Mouse (Mus musculus) layer of hippocampus, adult 9-10 months (tissue): ENCODE results near the gene Tmem268.

Source experiments
- DNase-seq: peaks from one replicate; pipeline ENCODE4 v3.0.0; 2022; ENCODE audit warnings: low spot score

Gene Tmem268

DNA sequence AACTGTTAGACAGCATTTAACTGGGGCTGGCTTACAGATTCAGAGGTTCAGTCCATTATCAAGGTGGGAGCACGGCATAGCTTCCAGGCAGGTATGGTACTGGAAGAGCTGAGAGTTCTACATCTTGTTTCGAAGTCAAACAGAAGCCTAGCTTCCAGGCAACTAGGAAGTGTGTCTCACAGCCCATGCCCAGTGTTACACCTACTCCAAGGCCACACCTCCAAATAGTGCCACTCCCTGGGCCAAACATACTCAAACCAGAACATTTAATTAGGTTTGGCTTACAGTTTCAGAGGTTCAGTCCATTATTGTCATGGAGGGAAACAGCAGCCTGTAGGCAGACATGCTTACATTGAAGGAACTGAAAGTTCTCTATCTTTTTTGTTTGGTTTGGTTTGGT, 3.5 kb upstream of the Tmem268 start:
- no peak for DNase-seq

DNA sequence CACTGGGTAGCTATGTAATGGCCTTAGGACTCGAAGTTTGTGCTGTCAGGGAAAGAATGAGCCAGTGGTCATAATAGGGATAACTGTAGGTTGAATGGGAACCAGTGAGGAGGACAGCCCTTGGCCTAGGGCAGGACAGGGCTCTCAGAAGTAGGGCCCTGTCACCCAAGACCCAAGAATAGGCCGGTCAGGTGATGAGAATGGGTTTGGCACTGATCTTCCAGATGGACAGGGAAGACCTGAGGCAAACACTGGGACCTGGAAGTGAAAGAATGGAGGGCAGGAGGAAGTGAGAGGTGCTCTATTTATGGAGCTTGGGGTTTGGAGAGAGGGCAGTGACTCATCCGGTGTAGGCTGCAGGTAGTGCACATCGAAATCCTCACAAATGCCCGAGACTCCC, 1.9 kb upstream of the Tmem268 start:
- DNase-seq: no peak

DNA sequence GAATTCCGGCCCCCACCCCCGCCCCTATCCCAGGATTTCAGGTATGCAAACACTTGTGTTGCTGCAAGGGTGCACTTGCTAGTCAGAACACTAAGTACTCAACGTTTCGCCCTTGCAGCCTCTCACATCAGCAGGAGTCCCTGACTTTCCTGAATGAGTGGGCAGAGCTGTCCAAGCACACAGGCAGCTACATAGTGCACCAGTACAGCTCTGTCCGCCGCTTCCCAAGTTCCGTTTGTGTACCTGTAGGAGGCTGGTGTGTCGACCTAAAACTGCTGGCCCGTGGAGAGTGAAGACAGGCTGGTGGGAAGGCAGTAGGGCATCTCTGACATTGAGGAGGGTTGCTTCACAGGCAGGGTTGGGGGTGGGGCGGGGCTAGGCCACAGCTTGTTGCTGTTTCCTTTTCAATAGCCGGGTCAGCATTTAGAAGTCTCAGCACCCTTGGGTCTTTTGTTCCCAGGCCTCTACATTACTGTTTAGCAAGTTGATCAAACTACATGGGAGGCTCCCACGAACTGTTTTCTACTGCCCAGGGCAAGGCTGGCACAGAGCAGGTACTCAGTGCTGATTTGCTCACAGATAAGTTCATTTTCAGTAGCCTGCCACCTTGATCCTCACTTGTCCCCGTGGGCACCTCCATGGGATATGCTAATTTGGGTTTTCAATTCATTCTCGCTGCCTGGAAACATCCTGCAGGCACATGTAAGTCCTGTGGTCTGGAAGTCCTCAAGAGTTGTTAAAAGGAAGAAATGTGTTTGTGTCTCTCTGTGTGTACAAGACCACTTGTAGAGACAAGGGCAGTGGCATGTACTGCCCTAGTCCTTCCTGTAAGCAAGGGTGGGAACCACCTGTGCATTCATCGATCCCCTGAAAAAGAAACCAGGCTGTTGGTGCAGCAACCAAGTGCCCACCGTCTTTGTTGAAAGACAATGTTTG, 1.2 kb upstream of the Tmem268 start:
- no peak for DNase-seq

DNA sequence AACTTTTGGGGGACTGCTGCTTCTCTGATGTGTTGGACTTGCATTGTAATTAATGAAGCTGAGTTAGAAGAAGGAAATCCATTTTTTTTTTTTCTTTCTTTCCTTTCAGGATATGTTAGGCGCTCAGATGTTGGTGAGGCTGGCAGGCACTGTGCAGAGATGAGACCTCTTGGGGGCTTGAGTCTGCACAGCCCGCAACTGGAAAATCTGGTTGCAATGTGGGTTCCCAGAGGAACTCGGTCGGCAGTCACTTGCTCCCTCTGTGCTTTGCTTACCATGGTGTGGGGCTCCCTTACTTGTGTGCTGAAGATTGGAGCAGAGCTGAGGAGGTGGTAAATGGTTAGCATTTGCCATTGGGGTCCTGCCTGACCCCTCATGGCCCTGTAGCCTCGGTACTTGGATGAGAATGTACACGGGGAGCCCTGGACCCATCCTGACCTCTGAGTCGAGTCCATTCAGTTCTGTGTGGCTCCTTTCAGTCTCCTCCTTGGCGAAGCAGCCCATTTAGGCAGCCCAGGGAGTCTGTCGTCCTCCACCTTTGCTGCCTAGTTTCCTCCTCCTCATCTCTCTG, 631 bp downstream of the Tmem268 start:
- DNase-seq: no peak

DNA sequence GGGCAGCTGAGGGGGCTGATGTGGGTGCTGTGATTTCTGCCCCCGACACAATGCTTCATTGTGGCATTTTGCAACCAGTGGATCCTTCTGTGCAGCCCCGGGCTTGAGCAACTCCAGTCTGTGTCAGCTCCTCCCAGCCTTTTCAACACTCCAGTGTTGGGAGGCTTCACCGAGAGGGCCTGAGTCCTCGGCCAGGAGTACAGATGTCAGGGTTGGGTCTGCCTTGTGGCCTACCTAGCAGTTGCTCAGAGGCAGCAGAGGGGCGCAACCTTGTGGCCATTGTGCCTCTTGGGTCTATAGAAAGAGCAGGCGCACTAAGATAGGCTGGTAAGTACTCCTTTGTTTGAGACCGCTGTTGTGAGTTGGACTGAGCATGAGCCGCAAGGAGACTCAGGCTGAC, 1.5 kb downstream of the Tmem268 start:
- DNase-seq: no peak

DNA sequence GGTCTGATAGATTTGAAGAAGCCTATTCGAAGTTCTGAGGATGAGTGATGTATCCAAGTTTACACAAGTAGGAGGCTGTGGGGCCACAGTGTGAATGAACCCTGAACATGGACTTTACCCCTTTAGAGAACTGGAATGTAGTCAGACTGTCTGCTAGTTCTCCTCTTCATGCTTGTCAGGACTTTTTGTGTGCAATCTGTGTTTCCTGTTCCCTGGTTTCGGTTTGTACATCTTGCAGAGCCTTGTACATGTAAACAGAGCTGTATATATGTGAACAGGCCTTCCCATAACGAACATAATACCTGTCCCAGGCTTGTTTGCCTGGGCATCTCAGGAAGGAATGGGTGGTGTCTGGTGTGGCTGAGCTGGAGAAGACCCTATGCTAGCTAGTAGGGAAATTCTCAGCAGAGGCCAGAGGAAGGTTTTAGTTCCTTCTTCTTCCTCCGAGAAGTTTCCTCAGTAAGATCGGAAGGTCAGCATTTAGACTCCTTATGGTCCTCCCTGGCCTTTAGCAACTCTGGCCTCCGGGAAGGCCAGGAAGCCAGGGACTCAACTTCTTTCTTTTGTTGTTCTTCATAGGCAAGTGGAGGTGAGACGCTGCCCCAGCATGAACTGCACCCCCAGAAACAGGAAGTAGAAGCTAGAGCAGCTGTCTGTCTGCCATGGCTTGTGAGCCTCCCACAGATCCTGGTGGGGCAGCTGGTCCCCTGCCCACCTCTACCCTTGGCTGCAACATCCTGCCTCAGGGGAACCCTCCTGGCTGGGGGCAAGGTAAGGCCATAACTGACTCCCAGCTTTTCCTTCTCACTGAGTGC, 3.5 kb downstream of the Tmem268 start:
- no peak for DNase-seq

DNA sequence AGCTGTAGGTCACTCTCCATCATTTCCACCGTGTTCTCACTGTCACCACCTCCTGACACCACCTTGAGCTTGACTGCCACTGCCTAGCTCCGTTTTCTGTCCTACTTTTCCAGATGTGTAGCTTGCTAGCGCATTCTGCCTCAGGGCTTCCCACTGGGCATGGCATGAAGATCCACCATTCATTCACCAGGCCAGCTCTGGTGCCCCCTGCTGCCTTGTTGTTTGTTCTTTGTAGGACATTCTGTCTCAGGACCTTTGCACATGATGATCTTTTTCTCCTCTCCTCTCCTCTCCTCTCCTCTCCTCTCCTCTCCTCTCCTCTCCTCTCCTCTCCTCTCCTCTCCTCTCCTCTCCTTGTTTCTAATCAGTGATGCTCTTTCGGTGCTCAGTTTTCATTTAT, 4.2 kb downstream of the Tmem268 start:
- DNase-seq: no peak

DNA sequence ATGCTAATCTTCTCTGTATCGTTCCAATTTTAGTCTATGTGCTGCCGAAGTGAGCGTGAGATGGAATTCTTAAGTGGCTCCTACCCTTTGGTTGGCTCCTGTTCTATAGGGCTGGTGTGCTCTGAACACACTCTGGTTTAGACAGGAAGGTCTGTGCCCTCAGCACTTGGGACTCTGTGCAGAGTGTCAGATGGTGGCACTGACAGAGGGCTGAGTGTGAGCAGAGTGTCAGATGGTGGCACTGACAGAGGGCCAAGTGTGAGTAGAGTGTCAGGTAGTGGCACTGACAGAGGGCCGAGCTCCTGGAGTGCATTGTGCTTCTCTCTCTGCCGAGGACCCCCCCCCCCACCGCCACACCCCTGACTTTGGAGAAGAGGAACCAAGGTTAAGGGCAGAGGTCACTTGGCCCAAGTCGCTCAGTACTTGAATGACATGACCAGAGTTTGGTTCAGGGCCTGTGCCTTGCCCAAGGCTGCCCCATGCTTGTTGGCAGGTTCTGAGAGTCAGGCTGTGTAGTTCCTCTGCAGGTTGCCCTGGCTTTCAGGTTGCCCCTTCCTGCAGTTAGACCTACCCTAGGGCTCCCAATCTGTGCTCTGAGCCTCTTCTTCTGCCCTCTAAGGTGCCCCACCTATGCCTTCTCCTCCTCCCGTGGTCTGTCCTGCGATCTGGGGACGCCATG, 9.3 kb downstream of the Tmem268 start:
- DNase-seq: no peak

DNA sequence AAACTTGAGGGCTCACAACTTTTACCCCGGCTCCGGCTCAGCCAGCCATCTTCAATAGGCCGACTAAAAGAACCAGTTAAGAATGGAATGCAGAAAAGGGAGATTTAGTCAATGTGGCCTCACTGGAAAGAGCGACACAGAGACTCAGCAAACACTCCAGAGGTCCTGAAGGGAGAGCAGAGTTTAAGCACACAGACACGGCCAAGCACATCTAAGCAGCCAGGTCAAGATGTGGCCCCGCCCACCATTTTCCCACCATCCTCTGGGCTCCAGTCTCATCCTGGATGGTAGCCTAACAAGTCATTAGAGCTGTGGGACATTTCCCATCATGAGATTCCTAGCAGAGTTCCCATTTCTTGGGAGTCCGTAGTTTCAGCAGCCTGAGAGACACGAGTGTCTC, 10.7 kb downstream of the Tmem268 start:
- no peak for DNase-seq

DNA sequence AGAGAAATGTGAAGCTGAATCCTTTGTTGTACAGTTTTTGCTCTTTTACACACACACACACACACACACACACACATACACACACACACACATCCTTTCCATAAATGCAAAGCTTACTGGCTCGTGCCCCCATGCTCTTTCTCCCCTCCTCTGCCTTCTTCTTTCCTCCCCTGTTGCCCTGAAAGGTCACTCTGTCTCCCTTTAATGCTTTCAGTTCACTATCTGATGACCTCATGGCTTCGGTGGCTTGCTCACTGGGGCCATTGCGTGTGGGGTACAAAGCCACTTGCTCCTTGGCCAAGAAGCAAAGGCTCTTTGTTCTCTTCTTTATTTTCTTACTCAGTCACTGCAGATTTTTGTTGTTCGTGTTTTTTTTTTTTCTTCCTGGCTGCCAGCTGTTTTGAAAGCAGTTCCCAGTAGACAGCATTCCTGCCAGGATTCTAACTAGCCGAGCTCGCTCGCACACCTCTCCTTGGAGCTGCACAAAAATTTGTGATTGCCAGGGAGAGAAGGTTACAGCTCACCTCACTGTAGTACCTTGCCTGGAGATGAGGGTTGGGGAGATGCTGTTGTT, 11.7 kb downstream of the Tmem268 start:
- no peak for DNase-seq

DNA sequence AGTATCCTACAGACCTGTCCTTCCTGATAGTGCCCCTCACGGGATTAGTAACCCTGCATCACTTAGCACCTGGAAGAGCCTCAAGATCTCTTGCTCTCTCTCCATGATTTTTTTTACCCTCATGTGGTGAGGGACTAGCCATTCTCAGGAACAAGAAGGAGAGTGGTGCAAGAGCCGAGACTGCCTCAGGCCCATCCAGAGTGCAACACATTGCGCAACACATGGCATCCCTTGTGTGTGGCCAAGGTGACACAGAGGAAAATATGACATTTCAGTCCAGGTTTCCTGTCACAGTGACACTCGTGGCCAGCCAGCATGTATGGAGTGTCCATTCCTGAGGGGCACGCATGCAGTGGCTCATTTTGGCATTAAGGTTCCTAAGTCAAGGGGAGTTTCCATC, 14.0 kb downstream of the Tmem268 start:
- DNase-seq: no peak

DNA sequence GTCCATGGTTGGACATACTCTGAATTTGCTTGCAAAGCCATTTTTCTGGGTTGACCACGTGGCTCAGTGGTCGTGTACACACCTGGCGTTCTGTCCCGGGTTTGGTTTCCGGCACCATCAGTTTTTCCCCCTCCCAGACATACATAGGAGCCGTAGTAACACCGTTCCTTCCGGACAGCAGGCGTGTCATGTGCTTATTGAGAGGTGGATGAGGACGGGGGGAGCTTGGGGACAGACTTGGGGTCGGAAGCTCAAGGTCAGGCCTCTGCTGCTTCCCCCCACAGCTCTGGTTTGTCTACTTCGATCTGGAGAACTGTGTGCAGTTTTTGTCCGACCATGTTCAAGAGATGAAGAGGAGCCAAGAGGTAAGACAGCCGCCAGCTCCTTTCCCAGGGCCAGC, 21.1 kb downstream of the Tmem268 start:
- DNase-seq: no peak

DNA sequence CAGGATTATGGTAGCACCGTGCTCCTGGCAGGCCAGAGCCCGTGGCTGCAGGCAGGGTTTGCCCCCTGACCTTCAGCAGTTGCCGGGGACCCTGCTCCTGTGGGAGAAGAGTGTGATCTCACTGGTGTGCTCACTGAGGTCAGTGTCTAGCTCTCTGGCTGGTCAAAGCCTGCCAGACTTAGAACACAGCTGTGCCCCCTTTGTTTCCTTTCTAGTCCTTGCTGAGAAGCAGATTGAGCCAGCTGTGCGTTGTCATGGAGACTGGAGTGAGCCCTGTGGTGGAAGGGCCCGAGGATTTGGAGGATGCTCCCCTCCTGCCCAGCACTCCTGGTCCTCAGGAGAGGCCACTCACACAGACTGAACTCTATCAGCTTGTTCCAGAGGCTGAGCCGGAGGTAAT, 21.5 kb downstream of the Tmem268 start:
- no peak for DNase-seq

DNA sequence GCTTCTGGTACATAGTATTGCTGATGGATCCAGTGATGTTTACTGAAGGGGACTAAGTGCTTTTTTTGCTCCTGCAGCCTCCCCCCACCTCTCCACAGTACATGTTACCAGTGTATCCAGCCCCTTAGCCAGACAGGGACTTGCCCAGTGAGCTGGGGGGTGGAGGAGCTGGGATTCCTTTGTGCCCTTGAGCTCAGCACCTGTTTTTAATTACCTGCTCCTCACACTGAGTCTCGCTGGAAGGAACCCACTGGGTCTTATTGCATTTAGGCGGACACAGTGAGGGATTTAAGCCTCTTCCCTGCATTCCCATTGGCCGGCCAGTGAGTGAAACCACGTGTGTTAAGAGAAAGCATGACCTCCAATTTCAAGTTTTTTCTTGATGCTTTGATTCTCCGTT, 24.0 kb downstream of the Tmem268 start:
- DNase-seq: no peak

DNA sequence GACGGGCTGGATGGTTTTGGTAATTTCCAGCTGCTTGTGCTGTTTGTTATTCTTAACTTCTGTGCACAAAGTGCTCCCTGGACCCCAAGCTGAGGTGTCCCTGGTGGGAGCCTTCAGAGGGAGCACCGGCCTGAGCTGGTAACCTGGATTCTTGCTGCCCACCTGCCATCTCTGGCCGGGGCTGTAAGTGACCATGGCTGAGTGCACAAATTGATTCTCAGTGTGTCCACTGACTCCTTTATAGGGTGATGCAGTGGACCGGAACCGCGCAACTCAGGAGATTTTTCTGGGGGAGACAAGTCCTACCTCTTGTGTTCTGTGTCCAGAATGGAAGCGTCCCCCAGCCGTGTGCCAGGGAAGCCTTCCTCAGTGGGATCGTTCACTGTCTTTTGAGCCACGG, 26.6 kb downstream of the Tmem268 start:
- DNase-seq: no peak

DNA sequence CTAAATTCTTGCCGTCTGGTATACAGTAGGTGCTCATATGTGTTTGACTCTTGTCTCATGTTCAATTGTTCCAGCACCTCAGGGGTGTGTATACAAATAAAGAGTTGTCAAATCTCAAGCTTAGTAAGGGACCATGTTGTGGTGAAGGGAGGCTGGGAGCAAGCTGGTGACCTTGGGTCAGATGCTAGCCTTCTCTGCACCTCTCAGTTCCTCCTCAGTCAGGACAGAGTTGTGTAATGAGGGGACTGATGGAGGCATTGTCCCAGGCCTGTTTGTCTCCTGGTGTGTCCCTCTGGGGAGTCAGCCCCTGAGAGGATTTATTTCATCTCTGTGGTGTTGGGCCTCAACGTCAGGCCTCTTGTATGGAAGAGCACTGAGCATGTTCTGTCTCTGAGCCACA, 27.7 kb downstream of the Tmem268 start:
- no peak for DNase-seq

DNA sequence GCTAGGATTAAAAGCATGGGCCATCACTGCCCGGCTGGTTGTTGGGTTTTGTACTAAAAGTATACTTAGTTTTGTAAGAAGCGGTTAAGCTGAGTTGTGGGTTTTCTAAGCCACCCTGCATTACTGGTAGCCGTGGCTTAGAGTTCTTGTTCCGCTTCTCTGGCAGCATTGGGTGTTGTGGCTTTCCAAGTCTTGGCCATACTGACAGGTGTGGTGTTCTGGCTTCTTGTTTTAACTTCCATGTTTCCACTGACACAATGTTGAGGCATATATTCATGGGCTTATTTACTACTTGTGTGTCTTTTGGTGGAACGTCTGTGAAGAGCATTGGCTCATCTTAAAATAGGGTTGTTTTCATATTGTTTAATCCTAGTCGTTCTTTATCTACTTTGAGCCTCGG, 31.4 kb downstream of the Tmem268 start:
- DNase-seq: no peak

DNA sequence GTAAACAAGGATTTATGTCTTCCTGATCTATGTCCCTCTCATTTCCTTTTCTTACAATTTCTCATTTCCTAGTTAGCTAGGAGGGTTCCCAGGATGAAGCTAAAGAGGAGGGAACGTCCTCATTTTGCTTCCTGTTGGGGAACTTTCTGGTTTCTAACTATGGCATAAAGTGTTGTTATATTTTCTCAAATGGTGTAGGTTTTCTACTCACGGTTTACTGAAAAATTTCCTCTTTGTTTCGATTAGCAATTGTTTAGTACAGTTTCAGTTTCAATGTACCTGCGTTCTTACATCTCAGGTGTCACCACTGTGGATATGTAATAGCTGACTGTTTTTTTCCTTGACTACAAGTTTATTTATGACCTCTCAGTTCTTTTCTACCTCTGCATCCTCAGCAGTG, 32.0 kb downstream of the Tmem268 start:
- DNase-seq: no peak

DNA sequence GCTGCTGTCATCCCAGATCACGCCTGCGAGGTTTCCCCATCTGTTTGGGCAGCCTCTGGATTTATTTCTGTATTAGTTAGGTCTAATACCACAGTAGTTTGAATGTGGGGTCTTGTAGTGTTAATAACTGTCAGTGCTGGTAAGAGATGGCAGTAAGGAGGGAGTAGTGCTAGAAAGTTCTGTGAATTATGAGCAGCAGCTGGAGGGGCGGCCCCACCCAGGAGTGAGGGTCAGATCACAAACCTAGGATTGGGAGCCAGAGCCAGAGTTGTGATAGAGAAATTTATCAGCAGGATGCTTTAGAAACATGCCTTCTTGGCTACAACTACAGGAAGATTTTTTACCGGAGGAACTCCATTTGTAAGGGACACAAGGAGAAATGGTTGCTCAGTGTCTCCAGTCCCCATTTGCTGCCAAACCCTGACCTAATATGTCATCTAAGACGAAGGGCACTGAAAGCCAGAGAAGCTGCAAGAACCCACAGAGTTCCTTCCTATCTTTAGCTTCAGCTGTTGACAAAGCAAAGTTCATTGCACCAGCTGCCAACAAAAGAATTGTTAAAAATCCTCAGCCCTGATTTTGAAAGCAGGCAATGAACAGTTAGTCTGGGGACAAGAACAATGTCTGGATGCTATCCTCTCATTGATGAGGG, 36.0 kb downstream of the Tmem268 start:
- no peak for DNase-seq

DNA sequence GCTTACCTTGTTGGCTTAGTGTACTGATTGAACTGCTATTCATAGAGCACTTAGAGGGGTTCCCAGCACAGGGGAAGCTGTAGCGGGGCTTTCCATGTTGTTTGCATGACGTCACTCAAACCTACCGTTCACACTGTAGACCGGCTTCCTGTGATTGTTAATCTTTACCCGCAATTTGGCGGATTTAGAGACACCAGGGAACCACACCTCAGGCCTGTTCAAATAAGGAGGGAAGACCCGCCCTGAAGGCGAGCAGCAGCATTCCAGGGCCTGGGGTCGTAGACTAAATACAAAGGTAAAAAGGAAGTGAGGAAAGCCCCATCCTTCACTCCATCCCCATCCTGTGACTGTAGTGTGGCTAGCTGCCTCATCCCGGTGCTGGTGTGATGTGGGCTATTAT, 36.7 kb downstream of the Tmem268 start:
- no peak for DNase-seq

DNA sequence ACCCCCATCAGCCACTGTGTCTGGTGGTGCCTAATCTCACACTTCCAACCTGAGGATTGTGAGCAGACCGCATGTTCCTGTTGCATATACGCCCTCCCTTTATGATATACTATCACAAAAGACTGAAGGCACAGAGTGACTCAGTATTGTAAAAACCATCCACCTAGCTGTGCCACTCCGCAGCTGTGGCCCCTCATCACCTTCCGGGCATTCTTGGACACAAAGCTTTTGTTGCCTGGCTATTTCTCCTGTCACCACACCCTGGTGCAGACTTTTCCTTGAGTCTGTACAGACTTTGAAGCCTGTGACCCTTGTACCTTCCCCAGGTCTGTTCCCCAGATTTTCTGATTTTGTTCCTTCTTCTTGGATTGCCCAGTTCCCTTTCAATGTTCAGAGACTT, 37.4 kb downstream of the Tmem268 start:
- no peak for DNase-seq

DNA sequence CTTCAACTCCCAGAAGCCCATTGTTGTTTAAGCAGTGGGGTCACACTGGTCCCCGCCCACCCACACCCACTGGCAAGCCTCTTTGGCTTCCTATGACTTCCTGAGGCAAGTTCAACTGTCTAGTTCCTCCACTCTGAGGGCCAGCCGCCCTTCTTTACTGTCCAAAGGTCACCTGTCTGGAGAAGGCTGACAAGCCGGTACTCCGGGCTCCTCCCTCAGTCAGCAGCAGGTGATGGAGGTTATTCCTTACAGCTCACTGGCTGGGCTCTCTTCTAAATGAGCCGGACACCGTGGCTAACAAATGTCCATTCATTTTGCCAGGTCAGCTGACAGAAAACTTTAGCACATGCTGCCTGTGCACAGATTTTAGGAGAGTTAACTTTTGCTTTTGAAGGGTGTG, 42.2 kb downstream of the Tmem268 start:
- no peak for DNase-seq
